Mouse (Mus musculus) lung, postnatal 0 days (tissue): ENCODE results near the gene Gm14434. TPM values are rescaled to one million over a fixed set of nuclear protein-coding genes. Genes with fewer than 3 reads are reported as not detected.
"Not testable (repeated sequence)": the region's sequence is repeated elsewhere in the genome, so short reads cannot be mapped to it uniquely, and the experiment has no call there.

Source experiments
- ATAC-seq: fragments of 200-750 bp; cut with Nextera tagmentation; 2 replicates; pipeline ENCODE4 v1.8.0; 2017; ENCODE audit warnings: moderate library complexity
- DNase-seq: peaks from one replicate; pipeline ENCODE4 v3.0.0-alpha.2; 2016; ENCODE audit warnings: low spot score
- H3K27ac ChIP-seq: fragments of 300-500 bp; sonication (generic); 2 replicates; pipeline ENCODE4 v1.5.1; 2014; ENCODE audit warnings: antibody characterized with exemption, mild to moderate bottlenecking, low read length, mixed read lengths
- H3K27me3 ChIP-seq: fragments of 300-500 bp; sonication (generic); replicated peaks from 2 replicates; pipeline ENCODE4 v1.6.1; 2014; ENCODE audit warnings: low read length, mixed read lengths; ENCODE audit not compliant: insufficient read depth
- H3K36me3 ChIP-seq: fragments of 300-500 bp; sonication (generic); 2 replicates; pipeline ENCODE4 v1.6.1; 2014; ENCODE audit warnings: low read length, mixed read lengths; ENCODE audit not compliant: insufficient read depth
- H3K4me1 ChIP-seq: fragments of 300-500 bp; sonication (generic); 2 replicates; pipeline ENCODE4 v1.6.1; 2014; ENCODE audit warnings: antibody characterized with exemption, low read depth, low read length, mixed read lengths; ENCODE audit not compliant: insufficient read depth
- H3K4me2 ChIP-seq: fragments of 300-500 bp; sonication (generic); replicated peaks from 2 replicates; pipeline ENCODE4 v1.6.1; 2014; ENCODE audit warnings: low read depth, mild to moderate bottlenecking, low read length, moderate library complexity, mixed read lengths
- H3K4me3 ChIP-seq: fragments of 300-500 bp; sonication (generic); 2 replicates; pipeline ENCODE4 v1.5.1; 2014; ENCODE audit warnings: low read depth, low read length
- H3K9ac ChIP-seq: fragments of 300-500 bp; sonication (generic); replicated peaks from 2 replicates; pipeline ENCODE4 v1.6.1; 2014; ENCODE audit warnings: low read depth, mild to moderate bottlenecking
- H3K9me3 ChIP-seq: fragments of 300-500 bp; sonication (generic); 2 replicates; pipeline ENCODE4 v1.6.1; 2016; ENCODE audit warnings: low read length, mixed read lengths
- WGBS: fragments of 180-500 bp; shearing (Covaris S2); extraction: QIAGEN DNeasy Blood & Tissue Kit; methylation state at CpG from one replicate; pipeline ENCODE4 v1.1.7; 2014; 5-methylcytosine and 5-hydroxymethylcytosine counted together
- polyA plus RNA-seq: library from polyadenylated mRNA; unstranded; fragments of >200 nt; fragmentation: Nextera tagmentation; extraction: Ambion mirVana; gene quantifications from 2 replicates; pipeline ENCODE4 v1.2.1, GENCODE M21; 2015

Gm14434 gene
- polyA plus RNA-seq = 9.1 and 10.9 TPM in 2 replicates

DNA sequence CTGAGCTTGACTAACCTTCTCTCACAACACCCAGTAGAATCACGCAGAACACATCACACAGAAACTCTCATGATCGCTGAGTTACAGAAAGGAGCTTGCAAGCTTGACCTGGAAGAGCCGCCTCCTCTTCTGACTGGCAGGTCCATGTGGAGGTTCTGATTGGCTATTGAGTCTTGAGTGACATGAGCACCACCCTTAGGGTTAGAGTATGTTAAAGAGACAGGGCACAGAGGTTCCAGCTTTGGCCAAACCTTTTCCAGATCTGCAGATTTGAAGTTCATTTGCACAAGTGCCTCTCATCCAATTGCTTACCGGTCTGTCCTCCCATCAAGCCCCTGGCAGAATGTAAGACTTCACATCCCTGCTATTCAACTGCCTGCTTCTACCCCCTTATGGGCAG lies at the start of gene Gm14434:
Gene Gm14434, minus strand, starts transcription at position 101 of the 400 bp plus-strand sequence.
- WGBS = no CpG with 5 or more reads among the region's 4 CpGs
- not testable (repeated sequence) for H3K4me2 ChIP-seq, ATAC-seq, H3K27me3 ChIP-seq, H3K27ac ChIP-seq, H3K9me3 ChIP-seq, H3K4me1 ChIP-seq, H3K36me3 ChIP-seq, DNase-seq, H3K9ac ChIP-seq, H3K4me3 ChIP-seq

DNA sequence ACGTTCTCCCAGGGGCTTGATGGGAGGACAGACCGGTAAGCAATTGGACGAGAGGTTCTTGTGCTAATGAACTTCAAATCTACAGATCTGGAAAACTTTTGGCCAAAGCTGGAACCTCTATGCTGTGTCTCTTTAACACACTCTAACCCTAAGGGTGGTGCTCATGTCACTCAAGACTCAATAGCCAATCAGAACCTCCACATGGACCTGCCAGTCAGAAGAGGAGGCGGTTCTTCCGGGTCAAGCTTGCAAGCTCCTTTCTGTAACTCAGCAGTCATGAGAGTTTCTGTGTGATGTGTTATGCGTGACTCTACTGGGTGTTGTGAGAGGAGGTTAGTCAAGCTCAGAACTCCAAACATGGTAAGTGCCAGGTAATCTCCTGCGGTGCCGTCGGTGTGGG lies 34.2 kb upstream of the Gm14434 start, which contains the start of gene Zfp967:
Gene Zfp967, plus strand, starts transcription at position 301 of the 400 bp plus-strand sequence.
- not testable (repeated sequence) for ATAC-seq, H3K27me3 ChIP-seq, H3K9ac ChIP-seq, H3K4me1 ChIP-seq, H3K4me3 ChIP-seq, H3K27ac ChIP-seq, H3K36me3 ChIP-seq, H3K9me3 ChIP-seq, H3K4me2 ChIP-seq, DNase-seq
- no CpG with 5 or more reads among the region's 9 CpGs for WGBS

DNA sequence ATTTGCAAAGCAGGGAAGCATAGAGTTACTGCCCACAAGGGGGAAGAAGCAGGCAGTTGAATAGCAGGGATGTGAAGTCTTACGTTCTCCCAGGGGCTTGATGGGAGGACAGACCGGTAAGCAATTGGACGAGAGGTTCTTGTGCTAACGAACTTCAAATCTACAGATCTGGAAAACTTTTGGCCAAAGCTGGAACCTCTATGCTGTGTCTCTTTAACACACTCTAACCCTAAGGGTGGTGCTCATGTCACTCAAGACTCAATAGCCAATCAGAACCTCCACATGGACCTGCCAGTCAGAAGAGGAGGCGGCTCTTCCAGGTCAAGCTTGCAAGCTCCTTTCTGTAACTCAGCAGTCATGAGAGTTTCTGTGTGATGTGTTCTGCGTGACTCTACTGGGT lies 63.3 kb downstream of the Gm14434 start, which contains the start of gene Gm14435:
Gene Gm14435, plus strand, starts transcription at position 301 of the 400 bp plus-strand sequence.
- H3K27ac ChIP-seq, H3K4me3 ChIP-seq, H3K36me3 ChIP-seq, H3K9me3 ChIP-seq, H3K4me2 ChIP-seq, H3K27me3 ChIP-seq, H3K4me1 ChIP-seq, DNase-seq, ATAC-seq, H3K9ac ChIP-seq: not testable (repeated sequence)
- no CpG with 5 or more reads among the region's 6 CpGs for WGBS

Other genes with a start within 250 kb of the Gm14434 start
- not detected in 2 replicates for gene Gm11009, start 167.3 kb downstream of the Gm14434 start, polyA plus RNA-seq
- gene Gm14435, start 63.2 kb downstream of the Gm14434 start, polyA plus RNA-seq = 8.7 and 8.8 TPM in 2 replicates
- not detected in 2 replicates for gene Zfp967, start 34.3 kb upstream of the Gm14434 start, polyA plus RNA-seq
- gene Gm14308, start 149.6 kb upstream of the Gm14434 start, polyA plus RNA-seq = 5.9 and 10.8 TPM in 2 replicates
- gene Zfp973, start 183.7 kb upstream of the Gm14434 start, polyA plus RNA-seq = 4.0 and 4.5 TPM in 2 replicates
- 18.7 and 21.5 TPM in 2 replicates for gene Gm14305, start 221.5 kb upstream of the Gm14434 start, polyA plus RNA-seq